Mouse (Mus musculus): ENCODE data around the gene Hist1h2bb.
"Not testable (repeated sequence)": the region's sequence is repeated elsewhere in the genome, so short reads cannot be mapped to it uniquely, and the experiment has no call there.

Hist1h2bb gene

GRCm38 (mm10) chr13:23764324-23765171, 18.0 kb downstream of the Hist1h2bb start:
- no peak for DNase-seq (ENCODE audit: low read depth, low spot score)

GRCm38 (mm10) chr13:23765172-23765513, 18.6 kb downstream of the Hist1h2bb start:
- no peak for DNase-seq (ENCODE audit: low read depth, low spot score)

- no peak for DNase-seq (ENCODE audit: low read depth, low spot score)
These were observed 20.2 kb downstream of the Hist1h2bb start for GRCm38 (mm10) chr13:23766772-23767171.

- no peak for DNase-seq (ENCODE audit: low read depth, low spot score)
These were observed 22.4 kb downstream of the Hist1h2bb start for GRCm38 (mm10) chr13:23768834-23769397.

- not testable (repeated sequence) for DNase-seq (ENCODE audit: low read depth, low spot score)
These were observed 23.1 kb downstream of the Hist1h2bb start, which contains the start of gene Trim38 for GRCm38 (mm10) chr13:23769613-23770012. Trim38 (plus strand) TSS chr13:23769913.

GRCm38 (mm10) chr13:23772561-23773313, 26.2 kb downstream of the Hist1h2bb start:
- peak; percentile 57 for DNase-seq (ENCODE audit: low read depth, low spot score)

GRCm38 (mm10) chr13:23778339-23778738, 31.8 kb downstream of the Hist1h2bb start:
- no peak for DNase-seq (ENCODE audit: low read depth, low spot score)

- DNase-seq (ENCODE audit: low read depth, low spot score), result no peak
These were observed 32.5 kb downstream of the Hist1h2bb start for GRCm38 (mm10) chr13:23779025-23779424.

- peak; percentile 51 for DNase-seq (ENCODE audit: low read depth, low spot score)
These were observed 46.0 kb downstream of the Hist1h2bb start for GRCm38 (mm10) chr13:23792520-23792919.
